Mouse (Mus musculus): Measurements from ENCODE around the gene Cdc42se1.

GRCm38 (mm10) chr3:95263089-95263739 lies 34.7 kb downstream of the Cdc42se1 start:
- TF ChIP-seq POLR2A (IDR thresholded peaks at IDR 0.05; ENCODE audit: borderline replicate concordance, extremely low read depth, insufficient read depth, insufficient read length, poor library complexity, severe bottlenecking) (no peak), CTCF (IDR thresholded peaks at IDR 0.05; ENCODE audit: borderline replicate concordance, extremely low read depth, insufficient read depth, insufficient read length) (peak; percentile 68)

Data from brain, embryonic 14.5 days (tissue).